Mouse (Mus musculus): ENCODE measurements at regions not wholly inside any gene's neighbourhood (a gene's known extent, or its start where the extent isn't known, plus 50 kb on each side); places are given as distances from the start of the nearest gene placed in this dataset.
A peak's percentile ranks its signal among the peaks of the same experiment; 100 is the strongest.

DNA sequence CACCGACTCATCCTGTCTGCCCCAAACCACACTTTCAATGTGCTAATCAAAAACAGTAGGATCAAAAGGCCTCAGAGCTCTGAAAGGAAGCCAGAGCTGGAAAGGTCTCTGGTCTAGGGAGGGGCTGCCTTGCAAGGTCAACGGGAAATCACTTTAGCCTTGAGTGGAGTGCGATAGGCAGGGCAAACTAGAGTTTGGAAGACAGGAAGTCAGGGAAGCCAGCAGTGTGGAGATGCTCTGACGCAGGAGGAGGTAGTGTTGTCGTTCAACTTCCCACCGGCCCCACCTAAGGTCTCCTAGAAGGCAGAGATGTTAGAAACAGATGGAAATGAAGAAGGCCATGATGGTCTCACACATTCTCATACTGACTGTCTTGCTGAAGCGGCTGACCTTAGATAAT, 52.0 kb upstream of the Trp53i11 start:
- DNase-seq = peak; percentile 77

DNA sequence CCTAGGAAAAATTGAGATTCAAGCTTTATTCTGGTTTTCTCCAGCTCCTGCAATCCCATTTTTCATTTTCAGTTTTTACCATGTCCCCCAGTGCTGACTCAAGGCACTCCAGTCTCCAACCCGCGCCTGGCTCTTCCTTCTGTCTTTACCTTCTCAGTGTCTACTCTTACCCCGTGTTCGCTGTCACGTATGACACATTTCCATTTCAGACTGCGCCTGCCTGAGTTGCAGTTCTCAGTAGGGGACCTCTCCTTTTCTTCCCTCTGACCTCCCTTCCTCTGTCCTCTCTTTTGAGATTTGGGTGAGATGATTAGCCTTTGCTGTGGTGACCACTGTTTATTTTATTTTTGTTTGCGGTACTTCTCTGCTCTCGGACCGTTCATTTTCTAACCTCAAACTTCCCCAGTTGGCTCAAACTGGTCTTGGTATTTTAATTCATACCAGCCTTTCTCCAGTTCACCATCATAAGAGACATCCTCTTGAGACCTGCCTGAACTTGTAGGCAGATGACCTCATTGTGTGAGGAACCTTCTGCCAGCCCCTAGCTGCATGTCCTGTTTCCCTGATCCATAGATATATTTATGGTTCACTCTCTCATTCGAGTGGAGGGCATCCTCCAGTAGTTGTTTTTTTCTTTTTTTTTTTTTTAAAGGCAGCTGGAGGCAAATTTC, 53.9 kb upstream of the Trp53i11 start:
- no peak for DNase-seq

GRCm38 (mm10) chr2:93131825-93132623, 55.3 kb upstream of the Trp53i11 start:
- DNase-seq = peak; percentile 80

DNA sequence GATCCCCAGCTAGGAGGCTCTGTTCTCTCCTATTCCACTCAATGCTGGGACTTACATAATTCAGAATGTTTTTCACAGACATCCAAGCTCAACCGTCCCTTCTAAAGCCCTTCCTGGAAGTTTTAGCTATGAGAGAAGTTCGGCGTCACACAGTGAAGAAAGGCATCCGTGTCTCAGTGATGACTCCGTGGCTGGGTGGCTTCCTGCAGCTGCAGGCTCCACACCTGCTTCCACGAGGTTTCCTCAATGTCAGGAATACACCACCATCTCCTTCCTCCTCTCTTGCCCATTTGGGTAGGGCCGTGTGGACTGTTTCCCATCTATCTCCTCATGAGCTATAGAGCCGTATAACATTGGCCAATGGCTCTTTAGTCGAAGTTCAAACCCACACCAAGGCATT, 56.1 kb upstream of the Trp53i11 start:
- DNase-seq = no peak

GRCm38 (mm10) chr2:93129176-93129575, 58.2 kb upstream of the Trp53i11 start:
- no peak for DNase-seq

DNA sequence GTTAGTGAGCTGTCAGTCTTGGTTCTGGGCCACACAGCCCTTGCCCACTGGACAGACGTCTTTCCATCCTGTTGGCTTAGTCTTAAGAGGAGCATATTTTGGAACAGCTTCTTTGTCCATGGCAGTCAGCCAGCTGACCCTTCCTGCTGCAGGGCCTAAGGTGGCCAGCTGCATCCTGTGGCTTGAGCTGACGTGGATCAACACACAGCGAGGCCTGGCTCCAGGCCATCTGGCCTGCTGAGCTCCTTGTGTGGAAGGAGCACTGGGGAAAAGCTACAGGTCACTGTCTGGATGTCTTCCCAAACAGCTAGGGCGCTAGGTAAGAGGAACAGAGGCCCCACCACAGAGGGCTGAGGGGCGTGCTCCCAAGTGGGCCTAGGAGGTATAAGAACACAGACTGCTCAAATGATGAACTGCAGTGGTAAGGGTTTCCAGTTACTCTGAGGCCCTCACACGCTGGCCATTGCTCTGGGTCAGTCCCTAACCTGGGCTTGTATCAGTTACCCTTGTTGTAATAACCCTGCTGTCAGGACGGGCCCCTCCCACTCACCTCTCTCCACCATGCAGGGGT, 60.7 kb upstream of the Trp53i11 start:
- peak; percentile 84 for DNase-seq

DNA sequence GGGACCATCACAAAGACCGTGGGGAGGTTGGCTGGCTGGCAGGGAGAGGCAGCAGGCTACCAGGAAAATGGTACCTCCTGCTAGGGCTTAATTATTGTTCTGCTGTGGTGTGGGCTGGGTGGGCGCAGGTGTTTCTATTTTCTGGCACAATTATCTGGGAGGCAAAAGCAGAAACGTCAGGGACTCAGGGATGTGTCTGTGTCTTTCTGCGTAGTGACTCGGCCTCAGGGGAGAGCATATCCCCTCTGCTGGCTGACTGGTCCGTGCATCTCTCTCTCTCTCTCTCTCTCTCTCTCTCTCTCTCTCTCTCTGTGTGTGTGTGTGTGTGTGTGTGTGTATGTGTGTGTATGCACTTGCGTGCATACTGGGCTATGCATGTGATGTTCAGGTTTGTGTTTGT, 61.2 kb upstream of the Trp53i11 start:
- DNase-seq = no peak

DNA sequence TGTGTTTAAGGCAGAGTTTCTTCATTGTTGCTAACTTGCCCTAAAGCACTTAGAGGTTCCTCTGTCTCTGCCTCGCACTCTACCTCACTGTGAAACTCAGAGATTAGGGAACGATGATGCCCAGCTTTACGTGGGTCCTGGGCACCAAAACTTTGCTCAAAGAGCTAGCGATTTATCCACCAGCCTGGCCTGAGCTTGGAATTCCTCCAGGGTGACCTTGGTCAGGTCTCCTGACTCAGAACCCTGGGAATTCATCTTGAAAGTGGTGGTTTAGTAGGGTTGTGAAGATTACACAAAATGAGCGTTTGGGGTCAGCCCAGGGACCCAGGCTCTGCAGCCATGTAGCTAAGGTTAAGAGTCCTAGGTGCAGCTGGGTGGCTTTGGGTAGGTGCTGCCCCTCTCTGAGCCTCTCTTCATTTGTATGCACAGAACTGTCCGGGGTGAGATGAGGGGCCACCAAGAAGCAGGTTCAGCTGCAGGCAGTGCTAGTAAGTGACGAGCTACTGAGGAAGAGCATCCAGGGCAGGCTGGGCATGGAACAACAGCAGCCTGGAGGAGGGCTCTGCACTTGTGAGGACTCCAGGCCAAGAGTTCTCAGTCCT, 62.4 kb upstream of the Trp53i11 start:
- peak; percentile 25 for DNase-seq

DNA sequence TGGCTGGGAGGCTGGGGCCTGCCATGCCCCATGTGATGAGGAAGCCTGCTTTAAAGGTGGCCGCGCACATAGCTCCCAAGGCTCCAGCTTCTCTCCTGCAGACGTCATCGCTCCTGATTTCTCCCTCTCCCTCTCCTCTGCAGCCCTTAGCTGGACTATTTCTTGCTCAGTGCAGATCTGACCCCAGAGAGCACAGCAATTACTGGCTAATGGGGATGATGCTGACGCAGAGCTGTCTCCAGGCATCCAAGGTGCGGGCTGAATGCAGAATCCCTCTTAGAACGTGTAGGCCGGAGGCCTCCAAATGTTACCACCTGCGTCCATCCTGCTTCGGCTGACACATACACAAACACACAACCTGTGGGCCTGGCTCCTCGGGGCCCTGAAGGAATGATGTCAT, 63.5 kb upstream of the Trp53i11 start:
- no peak for DNase-seq

DNA sequence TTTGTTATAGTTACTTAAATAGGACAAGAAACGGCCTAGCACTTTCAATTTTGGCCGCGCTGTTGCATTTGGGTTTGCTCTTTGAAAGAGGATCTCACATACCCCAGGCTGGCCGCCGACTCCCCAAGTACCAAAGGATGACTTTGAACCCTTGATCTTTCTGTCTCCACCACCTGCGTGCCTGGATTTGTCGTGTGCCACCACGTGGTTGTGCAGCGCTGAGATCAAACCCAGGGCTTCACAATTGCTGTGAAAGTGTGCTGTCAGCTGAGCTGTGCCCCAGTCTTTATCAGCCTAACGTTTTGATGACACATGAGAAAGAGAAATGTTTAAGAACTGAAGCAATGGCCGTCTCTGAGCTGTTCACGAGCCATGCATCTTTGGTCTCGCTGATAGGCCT, 67.0 kb upstream of the Trp53i11 start:
- no peak for DNase-seq

GRCm38 (mm10) chr2:93119001-93119400, 68.3 kb upstream of the Trp53i11 start:
- DNase-seq = no peak

DNA sequence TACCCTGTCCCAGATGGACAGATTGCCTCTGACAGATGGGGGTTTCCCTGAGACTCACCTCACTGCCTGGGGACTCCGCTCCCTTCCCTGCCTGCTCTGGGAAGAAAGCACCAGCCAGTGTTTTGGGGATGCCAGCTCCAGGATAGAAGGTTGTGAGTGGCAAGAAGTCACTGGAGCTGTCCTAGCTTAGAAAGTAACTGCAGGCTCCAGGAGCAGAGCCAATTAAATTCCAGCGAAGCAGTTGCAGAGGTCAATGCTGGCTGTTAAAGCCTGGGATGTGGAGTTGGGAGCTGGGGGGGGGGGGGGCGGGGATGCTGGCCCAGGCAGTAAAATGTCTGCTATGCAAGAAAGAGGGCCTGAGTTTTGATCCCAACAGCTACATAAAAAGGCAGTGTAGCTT, 69.3 kb upstream of the Prdm11 start:
- DNase-seq = no peak

DNA sequence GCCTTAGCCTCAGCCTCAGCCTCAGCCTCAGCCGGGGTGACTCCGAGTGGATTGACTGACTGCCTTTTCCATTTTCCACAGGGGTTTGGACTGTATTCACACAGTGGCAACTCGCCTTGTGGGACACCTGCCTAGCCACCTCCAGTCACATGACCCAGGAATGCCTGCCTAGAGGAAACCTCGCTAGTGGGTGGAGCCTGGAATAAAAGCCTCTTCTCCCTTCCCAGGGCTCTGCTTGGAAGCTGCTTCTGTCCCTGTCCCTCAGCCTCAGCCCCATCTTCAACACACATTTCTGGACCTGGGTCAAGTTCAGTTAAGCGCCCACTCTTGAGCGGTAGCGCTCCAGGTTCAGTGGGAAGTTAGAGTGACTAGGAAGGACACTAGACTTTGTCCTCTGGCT, 68.0 kb upstream of the Prdm11 start:
- DNase-seq = no peak

DNA sequence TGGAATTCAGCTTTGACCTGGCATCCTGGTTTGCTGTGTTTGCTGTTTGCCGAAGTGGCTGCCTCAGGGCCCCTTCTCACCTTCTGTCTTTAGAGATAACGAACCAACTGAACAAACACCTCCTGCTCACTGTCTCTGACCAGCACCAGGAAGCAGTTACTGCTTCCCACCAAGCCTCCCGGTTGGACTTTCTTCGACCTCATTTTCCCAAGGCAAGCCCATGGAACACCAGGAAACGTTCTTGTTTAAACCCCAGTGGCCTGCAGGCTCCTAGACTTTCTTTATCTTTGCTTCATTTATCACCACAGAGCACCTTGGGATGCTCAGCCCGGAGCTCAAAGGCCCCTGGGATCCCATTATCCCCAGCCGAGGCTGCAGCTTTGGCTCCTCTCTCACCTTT, 66.4 kb upstream of the Prdm11 start:
- no peak for DNase-seq

GRCm38 (mm10) chr2:93110898-93111297, 64.9 kb upstream of the Prdm11 start:
- no peak for DNase-seq

GRCm38 (mm10) chr2:93106581-93106980, 60.6 kb upstream of the Prdm11 start:
- DNase-seq = no peak

GRCm38 (mm10) chr2:93101991-93102390, 56.0 kb upstream of the Prdm11 start:
- DNase-seq = no peak

DNA sequence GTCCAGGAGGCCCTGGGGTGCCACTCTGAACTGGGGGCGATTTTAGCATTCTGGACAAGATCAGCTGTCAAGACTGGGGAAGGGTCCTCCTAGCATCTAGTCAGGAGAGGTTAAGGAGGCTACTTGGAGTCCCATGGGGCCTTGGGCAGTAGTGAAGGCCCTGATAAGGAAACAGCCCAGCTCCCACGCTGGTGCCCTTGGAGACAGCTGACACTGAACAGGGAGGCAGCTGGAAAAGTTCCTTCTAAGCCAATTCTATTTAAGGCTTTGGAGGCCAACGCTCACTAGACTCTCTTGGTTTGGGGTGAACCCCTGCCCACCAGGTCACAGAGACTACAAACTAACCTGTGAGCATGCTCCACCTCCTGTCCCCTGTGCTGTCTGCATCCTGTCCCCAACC, 53.8 kb upstream of the Prdm11 start:
- peak; percentile 16 for DNase-seq

DNA sequence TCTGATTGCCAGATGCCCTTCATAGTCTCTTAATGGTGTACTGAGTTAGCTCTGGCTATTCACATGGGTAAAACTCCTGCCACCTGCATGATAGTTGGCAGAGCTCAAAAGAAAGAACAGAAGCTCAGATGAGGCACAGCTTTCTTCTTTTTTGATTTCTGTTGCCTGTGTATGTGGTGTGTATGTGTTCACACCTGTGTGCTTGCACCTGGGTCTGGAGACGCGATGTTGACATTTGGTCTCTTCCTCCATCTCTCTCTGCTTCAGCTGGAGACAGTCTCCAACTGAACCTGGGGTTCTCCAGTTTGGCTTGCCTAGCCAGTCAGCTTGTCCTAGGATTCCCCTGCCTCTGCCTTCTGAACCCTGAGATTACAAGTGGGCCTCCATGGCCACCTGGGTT, 51.0 kb upstream of the Prdm11 start:
- no peak for DNase-seq

- DNase-seq = no peak
These were observed 50.2 kb upstream of the Prdm11 start for GRCm38 (mm10) chr2:93096078-93096729.

Measured in adrenal gland, adult 8-10 months (tissue).